Mouse (Mus musculus) right cerebral cortex, adult 18-20 months (tissue): ENCODE measurements at regions not wholly inside any gene's neighbourhood (a gene's known extent, or its start where the extent isn't known, plus 50 kb on each side); places are given as distances from the start of the nearest gene placed in this dataset.
"Not testable (repeated sequence)": the region's sequence is repeated elsewhere in the genome, so short reads cannot be mapped to it uniquely, and the experiment has no call there.

Source experiments
- DNase-seq: peaks from one replicate; pipeline ENCODE4 v3.0.0; 2022; ENCODE audit warnings: mixed read lengths

GRCm38 (mm10) chr14:120758200-120758830 is 152.7 kb upstream of the Ipo5 start:
- DNase-seq: no peak

GRCm38 (mm10) chr14:120762168-120762567 is 148.9 kb upstream of the Ipo5 start:
- DNase-seq: no peak

GRCm38 (mm10) chr14:120762733-120763132 is 148.3 kb upstream of the Ipo5 start:
- peak; percentile 24 for DNase-seq

GRCm38 (mm10) chr14:120763796-120764195 is 147.2 kb upstream of the Ipo5 start:
- peak; percentile 57 for DNase-seq

GRCm38 (mm10) chr14:120764386-120764785 is 146.6 kb upstream of the Ipo5 start:
- no peak for DNase-seq

GRCm38 (mm10) chr14:120766451-120766850 is 144.6 kb upstream of the Ipo5 start:
- DNase-seq: no peak

GRCm38 (mm10) chr14:120770579-120770978 is 140.4 kb upstream of the Ipo5 start:
- DNase-seq: no peak

- DNase-seq: not testable (repeated sequence)
These were observed 138.0 kb upstream of the Ipo5 start for GRCm38 (mm10) chr14:120773001-120773400.

- peak; percentile 56 for DNase-seq
These were observed 119.0 kb upstream of the Ipo5 start for GRCm38 (mm10) chr14:120791828-120792554.

- DNase-seq: peak; percentile 53
These were observed 113.0 kb upstream of the Ipo5 start for GRCm38 (mm10) chr14:120797916-120798490.

GRCm38 (mm10) chr14:120803191-120803590 is 107.8 kb upstream of the Ipo5 start:
- DNase-seq: no peak

GRCm38 (mm10) chr14:120803739-120804138 is 107.3 kb upstream of the Ipo5 start:
- no peak for DNase-seq

GRCm38 (mm10) chr14:120804183-120804848 is 106.7 kb upstream of the Ipo5 start:
- no peak for DNase-seq

GRCm38 (mm10) chr14:120805137-120805536 is 105.9 kb upstream of the Ipo5 start:
- DNase-seq: no peak

GRCm38 (mm10) chr14:120805816-120806552 is 105.0 kb upstream of the Ipo5 start:
- DNase-seq: not testable (repeated sequence)

- no peak for DNase-seq
These were observed 104.5 kb upstream of the Ipo5 start for GRCm38 (mm10) chr14:120806553-120806893.

- peak; percentile 85 for DNase-seq
These were observed 101.7 kb upstream of the Ipo5 start for GRCm38 (mm10) chr14:120809321-120809720.

- no peak for DNase-seq
These were observed 97.1 kb upstream of the Ipo5 start for GRCm38 (mm10) chr14:120813938-120814337.

GRCm38 (mm10) chr14:120815126-120815525 is 95.9 kb upstream of the Ipo5 start:
- not testable (repeated sequence) for DNase-seq

- no peak for DNase-seq
These were observed 94.5 kb upstream of the Ipo5 start for GRCm38 (mm10) chr14:120816529-120816928.

- DNase-seq: no peak
These were observed 84.8 kb upstream of the Ipo5 start for GRCm38 (mm10) chr14:120826187-120826586.

- peak; percentile 52 for DNase-seq
These were observed 80.6 kb upstream of the Ipo5 start for GRCm38 (mm10) chr14:120830389-120830835.

GRCm38 (mm10) chr14:120831397-120831796 is 79.6 kb upstream of the Ipo5 start:
- DNase-seq: no peak
